Mouse (Mus musculus) embryo, embryonic 10 days (tissue): ENCODE measurements around the gene Cd247.
A peak's percentile ranks its signal among the peaks of the same experiment; 100 is the strongest.

Experiments
- DNase-seq: peaks from one replicate; pipeline ENCODE4 v3.0.0-alpha.2; 2015; ENCODE audit warnings: low spot score

Cd247 gene

DNA sequence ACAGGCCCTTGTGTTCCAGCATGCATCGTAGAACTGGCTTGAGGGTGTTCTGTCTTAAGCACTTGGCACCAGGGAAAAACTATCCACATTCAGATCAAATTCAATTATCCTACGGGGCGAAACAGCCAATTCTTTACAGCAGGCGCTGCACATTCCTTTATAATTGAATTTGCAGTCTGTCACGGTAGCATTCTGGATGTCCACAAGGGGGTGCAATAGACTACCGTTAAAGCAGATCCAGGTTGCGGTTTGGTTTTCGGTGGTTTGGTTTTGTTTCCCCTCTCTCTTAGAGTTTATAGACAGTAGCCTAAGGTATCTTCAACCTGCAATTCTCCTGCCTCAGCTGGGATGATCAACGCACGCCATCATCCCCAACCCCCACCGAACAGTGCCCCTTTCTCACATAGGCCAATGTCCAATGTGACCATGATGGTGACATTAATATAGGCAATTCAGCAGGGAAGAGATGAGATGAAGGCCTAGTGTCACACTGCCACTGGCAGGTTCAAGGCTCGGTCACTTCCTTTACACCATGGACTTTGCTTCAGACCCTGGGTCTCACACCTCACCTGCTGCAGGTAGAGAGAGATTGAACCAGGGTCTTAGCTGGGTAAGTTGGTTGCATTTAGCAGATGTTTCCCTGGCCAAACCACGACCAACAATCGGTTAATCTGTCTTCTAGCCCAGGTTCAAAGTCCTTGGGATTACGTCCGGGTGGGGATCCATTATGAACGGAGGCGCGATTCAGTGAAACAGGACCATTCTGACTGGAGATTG lies 12.8 kb upstream of the Cd247 start:
- peak; percentile 86 for DNase-seq

DNA sequence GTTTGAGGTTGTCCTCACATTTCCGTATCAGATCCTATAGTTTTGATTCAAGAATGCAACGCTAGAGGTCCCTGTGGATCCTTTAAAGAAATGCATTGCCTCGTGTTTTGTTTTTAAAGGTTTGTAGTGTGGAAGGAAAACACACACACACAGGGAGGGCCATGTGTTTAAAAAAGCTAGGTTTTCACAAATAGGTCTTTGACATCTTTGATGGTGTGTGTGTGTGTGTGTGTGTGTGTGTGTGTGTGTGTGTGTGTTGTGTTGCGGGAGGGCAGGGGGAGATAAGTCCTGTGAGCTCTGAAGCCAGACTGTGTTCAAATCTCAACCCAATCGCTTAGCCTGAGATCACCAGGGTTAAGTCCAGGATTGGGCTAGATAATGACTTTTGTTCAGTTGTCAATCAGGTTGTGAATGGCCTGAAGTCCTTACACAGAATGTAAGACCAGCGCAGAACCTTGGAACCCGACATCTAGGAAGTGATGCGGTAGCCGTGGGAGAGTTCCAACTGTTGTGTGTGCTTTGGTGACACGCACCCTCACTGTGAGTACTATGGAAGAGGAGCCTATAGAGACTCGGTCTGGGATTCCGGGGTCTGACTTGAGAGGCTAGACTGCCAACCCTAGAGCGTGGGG lies 8.4 kb upstream of the Cd247 start:
- DNase-seq: peak; percentile 72

DNA sequence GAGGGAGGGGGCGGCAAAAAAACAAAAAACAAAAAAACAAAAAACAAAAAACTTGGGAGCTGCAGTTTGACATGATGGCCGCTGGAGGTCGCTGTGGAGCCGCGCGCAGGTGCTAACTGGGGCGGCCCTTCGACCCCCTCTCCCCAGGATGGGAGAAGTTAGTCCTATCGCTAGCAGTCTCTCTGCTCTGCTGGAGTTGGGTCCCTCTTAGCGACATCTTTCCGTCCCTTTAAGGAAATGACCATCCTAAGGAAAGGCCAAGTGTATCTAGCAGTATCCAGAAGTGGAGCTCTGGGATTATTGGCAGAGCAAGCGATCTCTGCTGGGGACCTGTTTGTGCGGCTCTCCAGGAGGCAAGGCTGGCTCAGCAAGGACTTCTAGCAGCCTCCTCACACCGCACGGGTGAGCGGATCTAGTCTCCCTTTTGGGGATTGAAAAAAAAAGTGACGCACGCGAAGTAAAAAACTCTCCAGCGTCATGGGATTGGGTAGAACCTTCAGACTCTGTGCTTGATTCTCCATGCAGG lies 7.8 kb upstream of the Cd247 start:
- peak; percentile 66 for DNase-seq

DNA sequence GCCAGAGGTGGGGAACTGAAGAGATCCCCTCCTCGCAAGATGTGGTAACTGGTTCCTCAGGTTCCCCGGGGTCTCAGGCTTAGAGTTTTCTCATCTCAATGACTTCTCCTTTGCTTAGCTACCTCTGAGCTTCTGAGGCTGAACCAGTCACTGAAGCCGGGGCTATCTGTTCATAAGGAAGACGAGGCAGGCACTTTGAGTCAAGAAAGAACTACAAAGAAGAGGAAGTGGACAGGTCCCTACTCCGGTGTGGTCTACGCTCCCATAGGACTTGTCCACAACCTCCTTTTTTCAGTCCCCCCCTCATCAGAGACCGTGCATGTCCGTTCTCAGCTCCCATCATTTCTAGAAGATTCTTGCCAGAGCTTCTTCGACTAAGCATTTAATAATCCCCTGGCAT lies 7.1 kb upstream of the Cd247 start:
- no peak for DNase-seq

DNA sequence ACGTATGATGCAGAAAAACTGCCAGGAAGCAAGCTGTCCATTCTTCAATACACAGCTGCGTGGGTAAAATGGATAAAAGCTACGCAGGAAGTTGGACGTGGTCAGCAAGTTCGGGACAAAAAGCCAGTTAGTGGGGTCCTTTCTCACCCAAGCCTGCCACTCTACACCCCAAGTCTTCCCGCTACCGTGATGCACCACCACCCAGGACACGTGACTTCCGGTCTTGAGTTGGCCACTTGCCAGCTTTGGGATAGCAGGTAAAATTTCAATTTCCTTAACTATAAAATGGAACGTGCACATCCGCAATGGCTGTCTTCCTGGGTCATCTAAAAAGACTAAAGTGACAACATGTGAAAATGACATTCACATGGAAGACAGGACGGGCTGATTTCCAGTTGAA lies 6.6 kb upstream of the Cd247 start:
- no peak for DNase-seq

DNA sequence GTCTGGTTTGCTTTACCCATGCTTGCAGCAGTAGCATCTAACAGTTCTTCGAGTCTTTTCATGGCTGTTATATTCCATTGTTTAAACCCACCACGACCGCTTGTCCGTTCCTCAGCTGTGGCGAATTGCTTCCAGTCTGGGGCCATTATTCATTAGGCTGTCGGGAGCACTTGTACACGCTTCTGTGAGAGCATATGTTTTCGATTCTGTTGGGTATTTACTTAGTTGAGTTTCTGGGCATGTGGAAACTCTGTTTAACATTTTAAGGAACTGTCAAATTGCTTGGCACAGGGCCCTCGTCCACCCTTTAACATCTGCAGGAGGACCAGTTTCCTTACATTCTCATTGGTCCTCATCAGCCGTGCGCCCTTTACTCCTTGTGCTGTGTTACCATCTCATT lies 2.2 kb upstream of the Cd247 start:
- peak; percentile 74 for DNase-seq

DNA sequence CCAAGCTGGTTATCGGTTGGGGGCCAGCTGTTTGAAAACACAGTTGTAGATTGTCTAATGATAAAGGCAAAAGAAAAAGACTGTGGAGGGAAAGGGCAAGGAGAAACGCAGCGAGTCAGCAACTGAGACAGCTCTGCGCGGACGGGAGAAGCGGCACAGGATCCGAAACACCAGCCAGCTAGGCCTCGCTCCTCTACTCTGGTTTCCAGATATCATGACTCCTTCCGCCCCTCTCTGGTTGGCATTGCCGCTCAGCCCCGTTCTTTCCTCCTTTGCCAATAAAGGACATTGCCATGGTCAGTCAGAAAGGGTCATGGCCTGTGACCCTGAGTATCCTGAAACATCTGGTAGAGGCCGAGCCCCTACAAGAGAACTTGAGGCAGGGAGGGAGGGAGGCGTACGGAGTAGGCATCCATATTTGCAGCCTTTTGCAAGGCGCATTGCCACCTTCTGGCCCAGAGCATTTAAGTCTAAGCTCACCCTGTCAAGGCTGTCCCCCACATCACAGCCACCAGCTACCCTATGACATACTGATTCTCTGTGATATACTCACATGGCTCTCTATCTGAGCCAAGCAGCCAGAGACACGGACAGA lies 682 bp downstream of the Cd247 start:
- DNase-seq: peak; percentile 37

DNA sequence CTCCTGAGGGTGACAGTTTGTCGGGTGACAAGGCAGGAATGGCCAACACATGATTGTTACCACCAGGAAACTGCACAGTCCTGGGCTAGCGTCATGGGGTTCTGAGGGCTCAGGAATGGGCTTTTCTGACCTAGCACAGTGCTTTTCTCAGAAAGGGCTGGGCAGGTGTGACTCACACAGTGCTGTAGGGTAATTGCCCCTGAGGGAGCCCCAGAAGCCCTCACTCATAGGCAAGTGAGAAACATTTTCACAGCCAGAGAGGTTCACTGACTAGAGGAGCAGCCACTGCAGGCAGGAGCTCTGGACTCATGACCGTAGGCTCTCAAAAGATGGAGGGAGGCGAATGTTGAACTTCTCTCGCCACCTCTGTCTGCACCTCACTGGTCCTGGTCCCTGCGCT lies 1.5 kb downstream of the Cd247 start:
- no peak for DNase-seq

DNA sequence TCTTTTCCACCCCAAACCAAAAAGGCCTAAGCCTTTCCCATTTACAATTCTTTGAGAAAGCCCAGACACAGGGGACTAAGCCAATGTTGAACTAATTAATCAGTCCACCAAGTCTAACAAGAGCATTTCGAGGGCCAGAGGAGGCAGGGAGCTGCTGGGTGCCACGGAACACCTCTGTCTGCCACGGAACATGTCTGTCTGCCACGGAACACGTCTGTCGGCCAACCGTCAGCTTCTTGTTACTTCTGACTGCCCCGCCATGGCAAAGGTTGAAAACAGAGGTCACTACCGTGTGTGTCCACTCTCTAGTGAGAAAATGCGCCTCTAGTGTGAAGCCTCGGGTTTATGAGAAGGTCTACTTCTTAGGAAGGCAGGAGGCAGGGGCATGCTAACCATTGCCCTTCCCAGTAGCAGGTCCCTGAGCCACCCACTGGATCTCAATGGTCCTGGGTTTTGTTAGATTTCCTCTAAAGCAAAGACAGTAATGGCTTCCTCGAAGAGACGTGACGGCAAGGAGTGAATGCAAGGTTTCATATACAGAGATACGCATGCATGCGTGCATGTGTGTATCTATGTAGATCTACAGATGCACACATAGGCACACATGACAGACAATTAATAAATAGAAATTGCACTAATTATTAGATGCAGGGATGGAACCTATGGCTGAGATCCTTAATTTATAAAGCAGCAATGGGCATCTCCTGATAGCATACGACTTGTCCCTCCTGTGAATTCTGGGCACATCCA lies 2.2 kb downstream of the Cd247 start:
- DNase-seq: no peak

DNA sequence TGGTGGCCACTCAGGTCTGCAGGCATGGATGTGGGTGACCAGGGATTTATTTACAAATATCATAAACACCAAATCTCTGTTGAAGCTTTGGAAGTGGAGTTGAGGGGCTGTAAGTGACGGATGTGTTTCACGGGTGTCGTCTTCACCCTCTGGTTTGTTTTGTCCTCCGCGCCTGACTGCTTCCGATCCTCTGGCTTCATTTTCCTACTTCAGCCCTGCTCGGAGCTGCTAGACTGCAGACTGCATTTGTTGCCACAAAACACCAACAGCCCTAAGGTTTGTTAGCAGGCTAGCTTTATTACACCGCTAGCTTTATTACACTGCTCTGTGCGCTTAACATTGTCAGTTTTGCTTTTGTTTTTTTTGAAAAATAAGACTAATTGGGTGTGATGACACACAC lies 2.9 kb downstream of the Cd247 start:
- no peak for DNase-seq

DNA sequence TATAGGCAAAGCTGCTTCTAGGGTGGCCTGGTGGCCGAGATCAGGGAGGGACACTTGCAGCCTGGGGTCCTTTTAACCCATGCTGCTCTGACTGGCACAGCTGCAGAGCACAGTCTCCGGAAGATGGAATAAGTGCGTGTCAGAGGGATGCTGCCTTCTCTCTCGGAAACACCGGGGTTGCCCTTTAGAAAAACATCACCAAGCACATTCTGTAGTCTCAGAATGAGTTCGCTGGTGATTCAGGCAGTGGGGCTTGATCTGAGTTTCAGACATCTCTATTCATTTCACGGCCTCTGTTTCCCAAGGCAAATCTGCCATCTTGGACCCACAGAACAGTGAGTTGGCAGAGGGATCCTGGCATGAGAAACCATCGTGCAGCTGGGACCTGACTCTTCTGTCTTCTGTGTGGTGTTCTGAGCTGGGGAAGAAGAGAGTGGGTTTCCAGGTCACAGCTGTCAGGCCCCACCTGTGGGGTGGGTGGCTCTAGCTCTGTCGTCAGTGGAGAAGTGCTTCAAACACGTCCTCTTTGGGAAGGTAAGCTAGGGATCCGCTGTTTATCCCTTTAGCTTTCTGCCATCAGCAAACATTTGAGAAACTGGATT lies 13.3 kb downstream of the Cd247 start:
- no peak for DNase-seq

DNA sequence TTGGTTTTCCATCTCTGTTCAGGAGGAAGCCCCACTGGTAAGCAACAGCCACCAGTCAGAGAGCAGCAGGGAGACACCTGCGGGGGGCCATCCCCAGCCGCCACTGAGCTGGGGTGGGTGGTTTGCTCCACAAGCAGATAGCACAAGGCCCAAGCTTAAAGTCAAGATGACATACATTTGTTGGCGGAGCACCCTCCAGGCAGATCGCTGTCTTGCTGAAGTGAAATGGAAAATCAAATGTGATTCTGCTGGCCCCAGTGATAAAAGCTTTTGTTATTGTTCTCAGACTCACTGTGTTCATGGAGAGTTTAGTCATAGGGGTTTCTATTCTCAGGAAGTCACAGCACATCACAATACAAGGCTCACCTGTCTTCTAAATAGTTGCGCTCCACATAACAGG lies 14.6 kb downstream of the Cd247 start:
- DNase-seq: no peak

DNA sequence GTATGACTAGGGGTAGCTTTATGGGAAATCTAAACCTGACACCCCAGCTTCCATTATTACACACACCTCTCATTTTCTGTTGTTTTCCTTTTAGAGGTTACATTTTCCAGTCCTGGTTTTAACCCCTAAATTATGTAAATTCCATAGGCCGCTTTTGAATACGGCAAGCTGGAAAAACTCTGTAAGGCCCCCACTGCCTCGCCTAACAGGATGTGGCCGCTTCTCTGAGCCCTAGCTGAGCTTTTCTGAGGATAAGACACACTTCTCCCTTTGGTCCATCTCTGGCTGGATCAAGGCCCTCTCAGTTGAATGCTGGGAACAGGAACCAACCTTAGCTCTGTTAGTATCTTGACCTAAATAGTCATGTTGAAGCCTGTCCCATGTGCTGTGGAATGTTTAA lies 15.7 kb downstream of the Cd247 start:
- DNase-seq: no peak

DNA sequence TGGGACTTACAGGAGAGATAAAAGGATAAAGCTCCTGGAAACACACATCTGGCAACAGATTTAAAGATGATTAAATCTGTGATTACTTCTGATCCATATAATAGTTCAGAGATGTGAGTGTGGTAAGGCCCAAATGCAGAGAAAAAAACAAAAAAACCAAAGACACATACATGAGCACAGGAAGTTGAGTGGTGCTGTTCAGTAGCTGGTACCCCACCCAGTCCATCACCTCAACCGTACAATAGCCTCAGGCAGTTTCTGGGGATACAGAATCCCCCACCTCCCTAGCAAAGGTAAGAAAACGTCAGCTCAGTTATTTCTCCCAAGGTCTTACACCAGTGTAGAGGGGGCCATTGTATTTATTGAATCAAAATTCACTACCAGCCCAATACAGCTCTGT lies 22.2 kb downstream of the Cd247 start:
- DNase-seq: no peak

DNA sequence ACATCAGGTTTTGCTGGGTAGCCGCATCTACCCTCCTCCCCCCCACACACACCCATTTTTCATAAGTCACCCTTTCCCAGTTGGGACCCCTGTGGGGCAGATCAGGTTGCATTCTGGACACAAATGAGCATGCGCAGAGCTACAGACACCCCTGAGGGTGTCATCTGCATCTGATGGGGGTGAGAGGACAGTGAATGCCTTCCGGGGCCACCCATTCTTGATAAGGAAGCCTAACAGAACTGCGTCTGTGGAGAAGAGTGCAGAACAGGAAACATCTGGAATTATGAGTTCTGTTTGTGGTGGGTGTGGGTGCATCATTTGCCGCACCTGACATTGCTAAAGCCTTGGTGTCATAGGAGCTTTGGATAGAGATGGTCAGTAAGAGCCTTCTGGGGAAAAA lies 22.7 kb downstream of the Cd247 start:
- no peak for DNase-seq

DNA sequence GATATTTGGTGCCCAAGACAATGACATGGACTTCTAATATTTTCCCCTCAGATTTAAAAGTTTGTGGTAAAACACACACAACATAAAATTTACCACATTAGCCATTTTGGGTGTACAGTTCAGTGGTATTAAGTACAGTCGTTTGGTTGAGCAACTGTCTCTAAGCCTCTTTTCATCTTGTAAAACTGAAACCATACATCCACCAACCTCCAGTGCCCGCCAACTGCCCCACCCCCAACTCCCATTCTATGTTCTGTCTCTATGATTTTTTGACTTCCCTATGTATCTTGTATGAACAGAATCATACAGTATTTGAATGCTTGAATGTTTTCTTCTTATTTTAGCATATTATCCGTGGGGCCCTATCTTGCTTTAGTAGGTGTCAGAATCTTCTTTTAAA lies 24.3 kb downstream of the Cd247 start:
- DNase-seq: no peak

DNA sequence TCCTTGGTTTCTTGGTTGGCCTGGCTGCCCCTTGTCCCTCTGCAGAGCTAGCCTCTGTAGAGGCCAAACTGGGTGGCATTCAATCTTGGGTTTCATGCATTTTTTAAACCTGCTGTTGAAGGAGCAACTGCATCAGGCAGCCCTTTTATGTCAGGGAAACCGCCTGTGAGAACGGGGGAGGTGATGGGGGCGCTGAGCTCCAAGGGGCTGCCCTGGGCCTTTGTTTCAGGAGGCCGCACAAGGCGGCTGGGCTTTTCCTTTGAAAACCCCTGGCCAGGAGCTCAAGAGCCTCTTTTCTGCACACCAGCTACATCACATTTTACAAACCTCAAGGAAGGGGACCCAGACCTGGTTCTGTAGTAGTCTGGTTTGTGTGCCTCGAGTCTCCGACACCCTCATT lies 25.6 kb downstream of the Cd247 start:
- peak; percentile 72 for DNase-seq

DNA sequence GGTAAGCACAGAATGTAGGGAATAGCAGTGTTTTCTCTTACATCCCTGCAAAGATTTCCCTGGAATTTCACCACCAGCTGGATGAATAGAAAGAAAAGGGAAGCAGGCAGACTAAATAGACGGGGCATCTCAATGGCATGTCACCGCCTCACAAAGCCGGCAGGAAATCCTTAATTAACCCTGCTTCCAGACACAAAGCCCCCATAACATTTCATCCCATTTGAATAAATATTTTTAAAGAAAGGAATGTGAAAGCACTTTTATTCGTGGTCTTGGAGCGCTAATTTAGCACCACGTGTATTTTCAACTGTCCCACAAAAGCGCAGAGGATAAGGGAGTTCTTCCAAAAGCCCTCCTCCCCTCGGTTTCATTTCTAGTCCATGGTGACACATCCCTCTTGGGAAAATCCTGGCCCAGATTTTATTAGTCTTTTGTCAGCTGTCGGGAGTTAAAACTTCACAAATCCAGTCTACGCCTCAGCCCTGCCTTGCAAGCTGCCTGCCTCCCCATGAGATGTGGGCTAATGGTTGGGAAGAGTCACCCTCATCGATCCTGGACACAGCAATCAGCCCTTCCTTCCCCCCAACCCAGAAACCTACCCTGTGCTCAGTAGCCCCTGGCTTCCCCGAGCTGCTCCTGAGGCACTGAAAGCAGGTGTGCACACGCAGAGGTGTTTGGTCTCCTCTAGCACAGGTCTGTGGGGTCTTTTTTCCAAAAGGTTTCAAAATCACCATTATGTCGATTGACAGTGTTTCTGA lies 26.2 kb downstream of the Cd247 start:
- DNase-seq: peak; percentile 71

DNA sequence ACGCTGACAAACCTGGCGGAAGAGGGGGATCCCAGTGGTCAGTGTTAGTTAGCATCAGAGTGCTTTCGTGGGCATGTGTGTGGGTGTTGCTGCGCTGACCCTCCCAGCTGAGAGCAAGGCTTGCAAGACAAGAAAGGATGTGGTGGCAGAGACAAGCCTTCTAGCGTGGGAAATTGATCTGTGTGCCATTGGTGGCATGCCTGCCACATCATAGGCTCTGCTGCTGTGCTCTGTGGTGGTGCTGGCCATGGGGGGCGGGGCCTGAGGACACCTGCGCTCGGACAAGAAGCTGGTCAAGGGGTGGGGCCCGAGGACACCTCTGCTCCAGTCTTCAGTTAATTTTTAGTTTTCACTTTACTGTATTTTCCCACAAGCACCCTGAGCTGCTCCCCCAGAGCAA lies 27.9 kb downstream of the Cd247 start:
- no peak for DNase-seq

DNA sequence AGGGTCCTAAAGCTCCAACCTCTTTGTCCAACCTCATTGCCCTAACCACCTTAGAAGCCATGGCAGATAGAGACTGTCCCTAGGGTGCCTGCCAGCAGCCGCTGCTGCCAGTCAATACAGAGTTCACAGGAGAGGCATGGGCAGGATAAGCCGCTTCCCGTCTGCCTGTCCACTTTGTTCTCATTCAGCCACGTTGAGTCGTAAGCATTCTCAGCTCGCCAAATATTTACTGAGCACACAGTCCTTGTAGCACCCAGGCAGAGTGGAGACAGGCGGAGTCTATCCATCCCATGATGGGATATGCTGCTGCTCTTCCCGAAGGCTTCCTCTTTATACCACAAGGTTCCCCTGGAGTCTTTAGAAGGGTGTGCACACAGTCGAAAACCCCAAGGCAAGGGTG lies 28.8 kb downstream of the Cd247 start:
- no peak for DNase-seq

DNA sequence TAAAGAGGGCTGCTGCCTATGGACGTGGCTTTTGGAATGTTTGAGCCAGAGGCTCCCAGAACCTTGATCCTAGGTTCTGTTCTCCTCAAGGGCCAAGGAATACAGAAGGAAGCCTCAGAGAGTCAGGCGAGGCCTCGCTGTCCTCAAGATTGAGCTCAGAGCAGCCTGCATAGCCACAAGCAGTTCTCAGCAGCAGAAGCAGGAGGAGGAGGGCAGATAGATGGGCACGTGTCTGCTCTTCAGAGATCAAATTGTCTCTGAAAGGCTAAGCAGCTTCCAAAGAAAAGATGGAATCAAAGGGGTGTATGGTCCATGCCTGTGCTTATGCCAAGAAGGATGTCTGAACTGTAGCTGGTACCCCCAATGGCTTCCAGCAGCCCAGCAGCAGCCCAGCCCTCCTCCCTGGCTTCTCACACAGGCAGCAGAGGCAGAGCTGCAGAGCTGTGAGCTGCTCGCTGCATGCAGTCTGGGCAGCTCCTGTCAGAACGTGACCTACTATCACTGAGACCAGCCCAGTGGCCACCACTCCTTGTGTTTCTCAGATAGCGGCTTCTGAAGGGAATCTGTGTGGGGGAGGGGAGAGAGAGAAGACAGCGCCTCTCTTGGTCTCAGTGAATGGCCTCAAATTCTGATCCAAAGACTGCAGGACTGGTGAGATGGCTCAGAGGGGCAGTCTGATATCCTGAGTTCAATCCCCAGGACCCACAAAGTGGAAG lies 29.8 kb downstream of the Cd247 start:
- DNase-seq: peak; percentile 72
